Mouse (Mus musculus): ENCODE measurements around the gene Map2.

Map2 gene

DNA sequence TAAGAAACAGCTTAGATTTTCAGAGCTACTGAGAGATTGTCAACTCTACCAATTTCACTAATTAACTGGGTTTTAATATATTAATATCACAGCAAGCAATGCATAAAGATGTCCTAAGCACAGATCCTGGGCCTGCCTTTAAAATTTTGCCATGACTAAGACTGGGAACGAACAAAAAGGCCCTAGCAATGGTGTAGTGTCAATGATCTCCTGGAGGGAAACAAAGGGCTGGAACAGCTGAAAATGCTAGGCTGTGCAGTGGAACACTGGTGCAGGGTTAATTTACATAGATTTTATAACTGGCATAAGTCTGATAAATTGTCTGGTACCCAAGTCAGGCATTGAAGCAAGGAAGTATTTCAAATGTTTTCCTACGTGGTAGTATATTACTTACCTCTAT is 220.8 kb downstream of the Map2 start:
- no peak for DNase-seq

DNA sequence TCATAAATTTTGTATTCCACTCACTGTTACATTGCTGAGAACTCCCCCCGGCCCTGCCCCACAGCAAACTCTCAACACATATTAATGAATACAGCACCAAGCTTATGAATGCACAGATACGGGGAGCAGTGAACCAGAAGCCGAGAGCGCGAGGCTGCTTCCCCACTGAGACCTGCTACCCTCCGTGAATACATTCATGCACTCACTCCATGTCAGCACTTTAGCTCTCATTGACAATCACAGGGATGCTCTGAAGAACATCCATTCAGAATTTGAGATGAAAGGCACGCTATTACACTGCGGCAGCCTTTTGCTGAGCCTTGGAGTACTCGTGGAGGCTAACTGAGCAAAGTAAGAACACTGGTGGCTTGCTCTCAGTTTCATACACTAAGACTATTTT is 226.8 kb downstream of the Map2 start:
- no peak for DNase-seq

GRCm38 (mm10) chr1:66407270-66407967 is 232.3 kb downstream of the Map2 start:
- DNase-seq, result no peak

DNA sequence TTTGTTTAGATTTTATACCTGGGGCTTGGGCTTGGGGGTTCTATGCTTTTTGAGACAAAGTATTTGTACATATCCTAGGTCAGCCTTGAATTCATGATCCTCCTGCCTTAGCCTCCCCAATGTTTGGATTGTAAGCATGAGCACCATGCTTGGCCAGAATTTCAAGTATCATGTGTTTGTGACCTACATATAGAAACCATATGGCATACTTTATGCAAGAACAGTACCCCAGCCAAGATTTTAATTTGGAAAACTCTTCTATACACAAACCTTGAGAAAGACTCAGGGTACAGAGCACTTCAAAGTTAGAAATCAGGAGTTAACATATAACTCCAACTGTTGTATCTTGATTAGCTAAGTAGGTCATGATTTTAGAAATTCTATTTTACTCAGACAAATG is 243.3 kb downstream of the Map2 start:
- DNase-seq, result no peak

- no peak for DNase-seq
Observed at GRCm38 (mm10) chr1:66426073-66426472, 251.0 kb downstream of the Map2 start.

DNA sequence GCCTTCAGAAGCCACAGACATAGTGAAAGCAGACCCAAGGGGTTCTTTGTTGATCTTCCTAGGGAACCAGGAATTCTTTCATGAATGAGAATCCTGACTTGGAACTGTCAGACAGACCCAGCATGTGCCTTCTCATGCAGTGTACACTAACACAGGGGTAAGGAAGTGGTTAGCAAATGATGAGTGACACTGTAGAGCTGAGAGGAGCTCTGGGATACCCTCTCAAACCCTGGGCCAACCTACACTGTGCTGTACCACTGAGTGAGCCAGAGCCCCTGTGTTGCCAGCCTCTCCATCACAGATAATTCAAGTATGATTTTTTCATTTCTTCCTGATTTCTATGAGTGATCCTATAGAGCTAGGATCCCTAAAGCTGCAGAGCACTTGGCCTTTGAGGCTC is 255.9 kb downstream of the Map2 start:
- DNase-seq, result no peak

GRCm38 (mm10) chr1:66431472-66431871 is 256.4 kb downstream of the Map2 start:
- no peak for DNase-seq

GRCm38 (mm10) chr1:66438069-66438468 is 263.0 kb downstream of the Map2 start:
- DNase-seq, result no peak

GRCm38 (mm10) chr1:66442922-66443321 is 267.8 kb downstream of the Map2 start:
- DNase-seq, result no peak

DNA sequence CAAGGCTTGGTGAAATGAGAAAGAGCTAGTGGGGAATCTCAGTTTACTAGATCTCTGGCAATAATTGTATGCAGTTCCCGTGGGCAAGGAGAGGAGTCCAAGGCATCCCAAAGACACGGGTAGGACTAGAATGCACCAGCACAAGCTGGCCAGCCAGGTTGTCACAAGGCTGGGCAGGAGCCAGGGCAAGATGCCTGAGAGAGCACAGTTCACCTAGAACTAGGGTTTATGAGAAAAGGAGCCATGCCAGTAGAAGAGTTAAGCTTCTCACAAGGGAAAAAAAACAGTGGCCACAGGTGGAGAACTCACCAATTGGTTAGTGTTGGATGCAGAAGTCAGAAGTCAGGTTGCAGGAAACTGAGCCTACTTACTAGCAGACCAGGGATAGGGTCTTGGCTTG is 274.4 kb downstream of the Map2 start:
- DNase-seq, result no peak

- no peak for DNase-seq
Observed at GRCm38 (mm10) chr1:66456580-66456979, 281.5 kb downstream of the Map2 start.

DNA sequence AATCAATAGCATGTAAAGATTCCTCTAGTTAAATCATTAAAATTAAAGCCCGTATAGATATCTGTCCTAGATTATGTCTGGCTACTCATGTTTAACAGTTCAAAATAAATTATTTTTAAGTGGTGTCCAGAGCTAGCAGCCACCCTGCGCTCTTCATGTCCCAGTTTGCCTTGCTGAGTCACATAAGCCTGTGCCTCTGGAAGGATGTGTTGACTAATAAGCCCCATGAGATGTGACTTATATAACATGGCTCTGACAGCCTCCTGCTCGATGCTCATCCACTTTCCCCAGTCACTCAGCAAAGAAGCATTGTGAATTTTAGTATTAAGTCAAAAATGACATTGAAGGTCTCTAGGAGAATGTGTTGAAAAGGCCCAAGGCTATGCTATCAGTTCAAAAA is 282.7 kb downstream of the Map2 start:
- no peak for DNase-seq

DNA sequence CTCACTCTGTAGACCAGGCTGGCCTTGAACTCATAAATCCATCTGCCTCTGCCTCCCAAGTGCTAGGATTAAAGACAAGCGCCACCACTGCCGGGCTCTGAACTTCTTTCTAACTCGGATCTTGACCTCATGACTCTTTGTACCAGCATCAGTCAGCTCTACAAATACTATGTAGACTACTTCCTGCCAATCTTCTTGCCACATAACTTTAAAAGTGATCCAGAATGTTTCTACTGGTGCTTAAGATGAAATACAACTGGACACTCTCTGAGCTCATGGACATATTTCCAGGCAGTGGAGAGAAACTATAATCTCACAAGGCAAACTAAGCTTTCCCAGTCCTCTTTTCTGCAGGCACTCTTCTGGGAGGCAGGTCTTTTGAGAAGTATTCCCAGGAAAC is 284.3 kb downstream of the Map2 start:
- DNase-seq, result no peak

- no peak for DNase-seq
Observed at GRCm38 (mm10) chr1:66460850-66461249, 285.8 kb downstream of the Map2 start.

DNA sequence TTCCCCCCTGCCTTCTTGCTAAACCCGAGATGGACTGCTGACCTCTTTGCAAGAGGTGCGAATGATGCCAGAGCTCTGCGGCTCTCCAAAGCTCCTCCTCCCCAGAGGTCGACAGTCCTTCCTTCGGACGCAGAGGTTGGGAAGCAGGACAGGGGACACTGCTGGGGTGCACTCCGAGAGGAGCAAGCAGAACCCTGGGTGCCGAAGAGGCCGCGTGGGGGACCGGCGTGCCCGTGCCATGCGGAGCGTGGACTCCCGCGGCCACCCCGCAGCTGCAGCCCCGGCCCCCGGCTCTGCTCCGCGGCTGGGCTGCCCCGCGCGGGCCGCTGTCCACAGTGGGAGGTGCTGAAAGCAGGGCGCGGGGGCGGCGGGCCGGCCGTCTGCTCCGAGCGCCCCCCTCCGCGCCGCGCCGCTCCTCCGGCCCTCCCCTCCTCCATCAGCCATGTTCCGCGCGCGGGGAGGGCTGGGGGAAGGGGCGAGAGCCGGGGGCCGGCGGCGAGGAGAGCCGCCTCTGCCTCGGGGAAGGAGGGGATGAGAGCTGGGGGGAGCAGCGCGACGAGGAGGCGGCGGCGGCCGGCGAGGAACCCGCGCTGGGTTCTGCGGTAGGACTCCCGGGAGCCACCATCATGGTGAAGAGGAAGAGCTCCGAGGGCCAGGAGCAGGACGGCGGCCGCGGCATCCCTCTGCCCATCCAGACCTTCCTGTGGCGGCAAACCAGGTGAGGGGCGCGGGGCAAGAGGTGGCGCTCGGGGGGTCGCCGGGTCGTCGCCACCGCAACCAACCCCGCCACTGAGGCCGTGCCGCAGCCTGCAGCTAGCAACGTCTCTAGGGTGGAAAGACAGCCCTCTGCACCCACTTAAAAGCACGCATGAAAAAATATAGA is 293.0 kb downstream of the Map2 start, which contains the start of gene Unc80:
TSS of gene Unc80 (plus strand) at position 547 of the 883 bp plus-strand sequence.
- peak; percentile 83 for DNase-seq

- DNase-seq, result peak; percentile 22
Observed at GRCm38 (mm10) chr1:66468704-66469020, 293.6 kb downstream of the Map2 start.

- no peak for DNase-seq
Observed at GRCm38 (mm10) chr1:66482751-66483150, 307.7 kb downstream of the Map2 start.

Measured in right cerebral cortex, postnatal 25 days (tissue).